Mouse (Mus musculus): ENCODE measurements around the gene Kcnc1. TPM values are rescaled to one million over a fixed set of nuclear protein-coding genes. Genes with fewer than 3 reads are reported as not detected.

The Kcnc1 gene
- polyA plus RNA-seq, 1 experiment from 2014 or later = 8.4 TPM

DNA sequence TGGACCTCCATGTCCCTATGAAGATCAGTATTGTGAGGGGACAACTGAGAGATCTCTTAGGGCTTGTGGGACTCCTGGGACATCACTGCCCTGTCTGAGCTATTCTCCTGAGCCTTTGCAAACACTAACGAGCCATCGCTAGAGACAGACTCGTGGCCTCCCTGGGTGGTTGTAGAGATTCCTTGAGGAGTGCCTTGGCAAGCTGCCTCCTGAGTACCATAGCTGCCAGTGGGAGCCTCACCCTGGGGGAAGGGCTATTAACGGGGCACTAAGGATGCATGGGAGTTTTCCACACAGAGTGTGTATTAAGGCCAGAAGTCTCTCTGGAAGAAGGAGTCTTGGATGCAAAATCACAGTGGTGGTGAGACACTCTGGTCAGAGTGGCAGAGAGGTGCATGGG is 28.7 kb downstream of the Kcnc1 start:
- ATAC-seq = no peak
- no peaks in the 10 kb centered on the region for H3K9me3 ChIP-seq (ENCODE audit: control insufficient read depth, low read length)
- WGBS = 25% methylated on average over 4 of the region's 4 CpGs
- no peaks in the 10 kb centered on the region for H3K27me3 ChIP-seq (replicated peaks; ENCODE audit: control insufficient read depth, insufficient read depth, low read length)
- no peak overlapping the region for H3K27ac ChIP-seq (ENCODE audit: low read length)
- no peak overlapping the region for H3K4me3 ChIP-seq (replicated peaks; ENCODE audit: low read length)
- H3K4me1 ChIP-seq (replicated peaks; ENCODE audit: control insufficient read depth, insufficient read depth, low read length) = peaks cover 37% of the 10 kb centered on the region
- peaks cover 5% of the 10 kb centered on the region for H3K36me3 ChIP-seq (ENCODE audit: control insufficient read depth, insufficient read depth)
- H3K4me2 ChIP-seq (ENCODE audit: low read length) = no peak overlapping the region
- H3K9ac ChIP-seq (replicated peaks; ENCODE audit: low read depth, low read length) = no peak overlapping the region

- ATAC-seq = peak; percentile 71
Measured at GRCm38 (mm10) chr7:46433874-46434273, 37.6 kb downstream of the Kcnc1 start.

GRCm38 (mm10) chr7:46435833-46436232 is 39.5 kb downstream of the Kcnc1 start:
- H3K36me3 ChIP-seq (ENCODE audit: control insufficient read depth, insufficient read depth) = peaks cover 3% of the 10 kb centered on the region; the same call in 1 of the 2 replicates
- peaks cover 10% of the 10 kb centered on the region for H3K4me1 ChIP-seq (replicated peaks; ENCODE audit: control insufficient read depth, insufficient read depth, low read length)
- H3K4me3 ChIP-seq (replicated peaks; ENCODE audit: low read length) = no peak overlapping the region
- no peak overlapping the region for H3K9ac ChIP-seq (replicated peaks; ENCODE audit: low read depth, low read length)
- WGBS = 90% methylated on average over 5 of the region's 5 CpGs
- no peak overlapping the region for H3K27ac ChIP-seq (ENCODE audit: low read length)
- H3K9me3 ChIP-seq (ENCODE audit: control insufficient read depth, low read length) = no peaks in the 10 kb centered on the region
- no peak for ATAC-seq
- H3K27me3 ChIP-seq (replicated peaks; ENCODE audit: control insufficient read depth, insufficient read depth, low read length) = no peaks in the 10 kb centered on the region
- no peak overlapping the region for H3K4me2 ChIP-seq (ENCODE audit: low read length)

More at GRCm38 (mm10) chr7:46433874-46434273, 37.6 kb downstream of the Kcnc1 start:
- H3K9ac ChIP-seq (replicated peaks; ENCODE audit: low read depth, low read length) = no peak overlapping the region
- 37% methylated on average over 5 of the region's 5 CpGs for WGBS
- peaks cover 10% of the 10 kb centered on the region for H3K4me1 ChIP-seq (replicated peaks; ENCODE audit: control insufficient read depth, insufficient read depth, low read length)
- no peak overlapping the region for H3K4me3 ChIP-seq (replicated peaks; ENCODE audit: low read length)
- H3K9me3 ChIP-seq (ENCODE audit: control insufficient read depth, low read length) = no peaks in the 10 kb centered on the region
- no peaks in the 10 kb centered on the region for H3K27me3 ChIP-seq (replicated peaks; ENCODE audit: control insufficient read depth, insufficient read depth, low read length)
- H3K27ac ChIP-seq (ENCODE audit: low read length) = no peak overlapping the region
- no peak overlapping the region for H3K4me2 ChIP-seq (ENCODE audit: low read length)
- H3K36me3 ChIP-seq (ENCODE audit: control insufficient read depth, insufficient read depth) = peaks cover 3% of the 10 kb centered on the region; the same call in 1 of the 2 replicates

GRCm38 (mm10) chr7:46438537-46439141 is 42.3 kb downstream of the Kcnc1 start:
- peaks cover 8% of the 10 kb centered on the region for H3K4me1 ChIP-seq (replicated peaks; ENCODE audit: control insufficient read depth, insufficient read depth, low read length)
- WGBS = 75% methylated on average over 9 of the region's 9 CpGs
- no peaks in the 10 kb centered on the region for H3K9me3 ChIP-seq (ENCODE audit: control insufficient read depth, low read length)
- H3K36me3 ChIP-seq (ENCODE audit: control insufficient read depth, insufficient read depth) = peaks cover 3% of the 10 kb centered on the region; the same call in 1 of the 2 replicates
- H3K9ac ChIP-seq (replicated peaks; ENCODE audit: low read depth, low read length) = no peak overlapping the region
- no peak overlapping the region for H3K4me3 ChIP-seq (replicated peaks; ENCODE audit: low read length)
- no peak for ATAC-seq
- no peaks in the 10 kb centered on the region for H3K27me3 ChIP-seq (replicated peaks; ENCODE audit: control insufficient read depth, insufficient read depth, low read length)
- no peak overlapping the region; the same call in 1 of the 2 replicates for H3K27ac ChIP-seq (ENCODE audit: low read length)
- no peak overlapping the region for H3K4me2 ChIP-seq (ENCODE audit: low read length)

DNA sequence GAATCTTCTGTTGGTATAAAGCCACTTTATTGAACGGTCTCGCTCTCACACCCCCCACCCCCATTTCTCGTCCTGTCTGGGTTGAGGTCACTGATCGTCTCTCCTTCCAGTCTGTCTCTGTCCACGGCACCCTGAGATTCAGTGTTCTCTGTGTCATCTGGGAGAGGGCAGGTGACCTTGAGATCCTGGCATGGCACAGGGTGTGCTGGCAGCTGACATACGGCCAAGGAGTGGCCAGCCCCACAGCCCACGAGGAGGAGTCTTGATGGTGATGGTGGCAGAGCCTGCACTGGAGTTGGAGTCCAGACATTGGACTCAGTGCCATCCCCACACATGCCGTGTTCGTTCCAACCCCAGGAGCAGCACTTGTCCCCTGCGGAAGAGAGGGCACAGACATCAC is 46.9 kb downstream of the Kcnc1 start:
- no peaks in the 10 kb centered on the region for H3K36me3 ChIP-seq (ENCODE audit: control insufficient read depth, insufficient read depth)
- H3K4me3 ChIP-seq (replicated peaks; ENCODE audit: low read length) = no peak overlapping the region
- H3K27ac ChIP-seq (ENCODE audit: low read length) = no peak overlapping the region
- H3K4me1 ChIP-seq (replicated peaks; ENCODE audit: control insufficient read depth, insufficient read depth, low read length) = peaks cover 3% of the 10 kb centered on the region; the same call in 1 of the 2 replicates
- no peak overlapping the region for H3K9ac ChIP-seq (replicated peaks; ENCODE audit: low read depth, low read length)
- H3K27me3 ChIP-seq (replicated peaks; ENCODE audit: control insufficient read depth, insufficient read depth, low read length) = no peaks in the 10 kb centered on the region
- no peaks in the 10 kb centered on the region for H3K9me3 ChIP-seq (ENCODE audit: control insufficient read depth, low read length)
- no peak overlapping the region for H3K4me2 ChIP-seq (ENCODE audit: low read length)
- WGBS = 87% methylated on average over 10 of the region's 10 CpGs
- no peak for ATAC-seq

DNA sequence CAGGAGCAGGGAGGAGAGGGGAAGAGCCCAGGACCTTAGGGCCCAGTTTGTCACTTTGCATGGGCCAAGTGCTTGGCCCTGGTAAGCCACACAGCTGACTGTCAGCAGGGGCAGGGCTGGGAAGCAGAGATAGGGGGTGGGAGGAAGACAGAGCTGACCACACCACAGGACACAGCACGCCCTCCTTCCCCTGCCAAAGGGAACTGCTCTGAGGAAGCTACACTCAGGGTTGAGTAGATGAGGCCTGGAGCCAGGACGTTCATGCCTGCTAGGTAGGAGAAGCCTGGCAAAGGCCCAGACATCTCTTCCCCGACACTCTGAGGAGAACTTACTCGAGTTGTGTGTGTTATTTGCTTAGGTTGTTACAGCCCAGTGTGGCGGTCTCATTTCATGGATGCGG is 49.6 kb downstream of the Kcnc1 start:
- Histone ChIP-seq H3K4me3 (replicated peaks; ENCODE audit: low read length) (no peak overlapping the region), H3K27ac (ENCODE audit: low read length) (no peak overlapping the region), H3K9ac (replicated peaks; ENCODE audit: low read depth, low read length) (no peak overlapping the region), H3K27me3 (replicated peaks; ENCODE audit: control insufficient read depth, insufficient read depth, low read length) (no peaks in the 10 kb centered on the region), H3K4me2 (ENCODE audit: low read length) (no peak overlapping the region), H3K4me1 (replicated peaks; ENCODE audit: control insufficient read depth, insufficient read depth, low read length) (peaks cover 14% of the 10 kb centered on the region), H3K9me3 (ENCODE audit: control insufficient read depth, low read length) (no peaks in the 10 kb centered on the region), H3K36me3 (ENCODE audit: control insufficient read depth, insufficient read depth) (no peaks in the 10 kb centered on the region)
- no peak for ATAC-seq
- 80% methylated on average over 6 of the region's 6 CpGs for WGBS

GRCm38 (mm10) chr7:46447473-46448165 is 51.3 kb downstream of the Kcnc1 start:
- no peak overlapping the region for H3K9ac ChIP-seq (replicated peaks; ENCODE audit: low read depth, low read length)
- H3K4me1 ChIP-seq (replicated peaks; ENCODE audit: control insufficient read depth, insufficient read depth, low read length) = peaks cover 14% of the 10 kb centered on the region
- H3K27ac ChIP-seq (ENCODE audit: low read length) = no peak overlapping the region
- H3K4me2 ChIP-seq (ENCODE audit: low read length) = no peak overlapping the region
- no peaks in the 10 kb centered on the region for H3K36me3 ChIP-seq (ENCODE audit: control insufficient read depth, insufficient read depth)
- no peak for ATAC-seq
- H3K27me3 ChIP-seq (replicated peaks; ENCODE audit: control insufficient read depth, insufficient read depth, low read length) = no peaks in the 10 kb centered on the region
- no peaks in the 10 kb centered on the region for H3K9me3 ChIP-seq (ENCODE audit: control insufficient read depth, low read length)
- no peak overlapping the region for H3K4me3 ChIP-seq (replicated peaks; ENCODE audit: low read length)
- 58% methylated on average over 9 of the region's 9 CpGs for WGBS

GRCm38 (mm10) chr7:46448922-46449645 is 52.8 kb downstream of the Kcnc1 start:
- Histone ChIP-seq H3K4me3 (replicated peaks; ENCODE audit: low read length) (no peak overlapping the region), H3K36me3 (ENCODE audit: control insufficient read depth, insufficient read depth) (no peaks in the 10 kb centered on the region), H3K9me3 (ENCODE audit: control insufficient read depth, low read length) (no peaks in the 10 kb centered on the region), H3K27ac (ENCODE audit: low read length) (no peak overlapping the region; the same call in 1 of the 2 replicates), H3K4me1 (replicated peaks; ENCODE audit: control insufficient read depth, insufficient read depth, low read length) (peaks cover 21% of the 10 kb centered on the region), H3K9ac (replicated peaks; ENCODE audit: low read depth, low read length) (no peak overlapping the region), H3K27me3 (replicated peaks; ENCODE audit: control insufficient read depth, insufficient read depth, low read length) (no peaks in the 10 kb centered on the region), H3K4me2 (ENCODE audit: low read length) (no peak overlapping the region)
- ATAC-seq = peak; percentile 36; the same call in 1 of the 2 replicates
- 40% methylated on average over 6 of the region's 6 CpGs for WGBS

GRCm38 (mm10) chr7:46453930-46454679 is 57.8 kb downstream of the Kcnc1 start:
- peak; percentile 86 for ATAC-seq
- Histone ChIP-seq H3K27me3 (replicated peaks; ENCODE audit: control insufficient read depth, insufficient read depth, low read length) (no peaks in the 10 kb centered on the region), H3K4me1 (replicated peaks; ENCODE audit: control insufficient read depth, insufficient read depth, low read length) (peaks cover 18% of the 10 kb centered on the region), H3K9ac (replicated peaks; ENCODE audit: low read depth, low read length) (no peak overlapping the region), H3K4me2 (ENCODE audit: low read length) (no peak overlapping the region), H3K27ac (ENCODE audit: low read length) (peak overlapping the region; percentile 57), H3K36me3 (ENCODE audit: control insufficient read depth, insufficient read depth) (no peaks in the 10 kb centered on the region), H3K9me3 (ENCODE audit: control insufficient read depth, low read length) (no peaks in the 10 kb centered on the region; the same call in 1 of the 2 replicates), H3K4me3 (replicated peaks; ENCODE audit: low read length) (no peak overlapping the region)
- 4% methylated on average over 10 of the region's 10 CpGs for WGBS
